Comparison of ENCODE assay signal across 30 mouse cellular contexts in the genomic region with DNA sequence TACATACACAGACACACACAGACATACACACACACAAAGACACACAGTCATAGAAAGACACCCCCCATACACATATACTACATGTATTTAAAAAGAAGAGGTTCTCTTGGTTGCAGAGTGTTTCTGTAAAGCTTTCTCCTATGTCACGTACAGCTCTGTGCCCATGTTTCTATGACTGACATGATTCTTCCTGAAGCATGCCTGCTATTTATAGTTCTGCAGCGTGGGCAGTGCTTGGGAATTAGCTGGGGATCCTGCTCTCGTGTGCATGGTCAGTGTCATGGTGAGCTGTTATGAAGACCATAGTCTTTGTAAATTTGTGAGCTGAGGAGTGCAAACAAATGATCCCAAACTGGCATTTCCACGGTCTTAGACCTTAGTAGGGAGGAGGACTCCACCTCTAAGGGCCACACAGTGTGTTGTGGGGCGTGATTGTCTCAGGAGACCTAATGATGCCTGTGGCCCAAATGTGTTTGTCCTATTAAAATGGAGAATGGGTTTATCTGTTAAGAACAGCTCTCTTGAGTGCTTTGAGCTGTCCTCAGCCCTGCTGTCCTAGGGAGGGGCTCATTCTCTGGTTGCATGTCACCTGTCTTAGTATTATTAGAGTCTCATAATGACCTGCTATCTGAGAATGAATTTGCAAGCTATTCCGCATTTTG. TPM values are rescaled to one million over a fixed set of nuclear protein-coding genes. Genes with fewer than 3 reads are reported as not detected.
DNase-seq lines count a peak whose midpoint lies in the region; ATAC-seq lines count a peak whose summit lies in the region.
"Had no signal": no experiment of that assay in that cellular context is flagged by ENCODE, and none has a peak within 500 bp of the region (broad histone marks: within the 10 kb centered on the region; RNA-seq: fewer than 3 reads in every experiment).

No protein-coding gene starts in this region.

- no peak overlapping the region; the same call in 1 of the 2 replicates for H3K9ac ChIP-seq in heart, embryonic 13.5 days
- no peak overlapping the region for H3K9ac ChIP-seq in liver, embryonic 11.5 days (ENCODE audit: low read depth, low read length)
- H3K9ac ChIP-seq: hindbrain, embryonic 13.5 days; limb, embryonic 15.5 days; midbrain, embryonic 13.5 days had no signal

- 45% methylated on average over 6 of the region's 6 CpGs for WGBS in heart, embryonic 13.5 days
- WGBS in liver, embryonic 11.5 days: 72% methylated on average over 6 of the region's 6 CpGs

- H3K4me3 ChIP-seq in heart, embryonic 13.5 days: no peak overlapping the region
- no peak overlapping the region for H3K4me3 ChIP-seq in liver, embryonic 11.5 days (ENCODE audit: low read depth, low read length)
- H3K4me3 ChIP-seq: erythroblast, embryonic 14.5 days; hindbrain, embryonic 13.5 days; limb, embryonic 10.5 days; limb, embryonic 15.5 days; midbrain, embryonic 13.5 days had no signal

- peaks cover 59% of the 10 kb centered on the region for H3K4me1 ChIP-seq in heart, embryonic 13.5 days
- H3K4me1 ChIP-seq in liver, embryonic 11.5 days (replicated peaks; ENCODE audit: control insufficient read depth, insufficient read depth, low read length): no peaks in the 10 kb centered on the region; the same call in 1 of the 2 replicates

- H3K4me2 ChIP-seq in heart, embryonic 13.5 days: peak overlapping the region; percentile 40
- H3K4me2 ChIP-seq in liver, embryonic 11.5 days: no peak overlapping the region
- H3K4me2 ChIP-seq: hindbrain, embryonic 13.5 days; limb, embryonic 15.5 days; midbrain, embryonic 13.5 days had no signal

- intact Hi-C loops in gastrocnemius, postnatal 36 days (cut with DNase I): no loop called here
- intact Hi-C loops in heart, postnatal 25 days (cut with DNase I): no loop called here

- peaks cover 27% of the 10 kb centered on the region for H3K36me3 ChIP-seq in heart, embryonic 13.5 days
- H3K36me3 ChIP-seq in liver, embryonic 11.5 days (ENCODE audit: control insufficient read depth, insufficient read depth, low read length): no peaks in the 10 kb centered on the region; the same call in 1 of the 2 replicates
- H3K36me3 ChIP-seq: hindbrain, embryonic 13.5 days; limb, embryonic 10.5 days; midbrain, embryonic 13.5 days had no signal

- H3K27me3 ChIP-seq in heart, embryonic 13.5 days (replicated peaks): no peaks in the 10 kb centered on the region
- H3K27me3 ChIP-seq in liver, embryonic 11.5 days (replicated peaks; ENCODE audit: control insufficient read depth, insufficient read depth, low read length): no peaks in the 10 kb centered on the region
- H3K27me3 ChIP-seq: hindbrain, embryonic 13.5 days; limb, embryonic 15.5 days; midbrain, embryonic 13.5 days had no signal

- H3K27ac ChIP-seq in heart, embryonic 13.5 days (replicated peaks): peak overlapping the region; percentile 69
- H3K27ac ChIP-seq in liver, embryonic 11.5 days (ENCODE audit: low read depth, low read length): no peak overlapping the region
- H3K27ac ChIP-seq: hindbrain, embryonic 13.5 days; kidney, postnatal 0 days; limb, embryonic 10.5 days; limb, embryonic 15.5 days; macrophage; midbrain, embryonic 13.5 days had no signal

- no peak for ATAC-seq in heart, embryonic 13.5 days (ENCODE audit: extremely low read depth, insufficient number of reproducible peaks, low FRiP score, low TSS enrichment)
- ATAC-seq in liver, embryonic 11.5 days (replicated peaks; ENCODE audit: low FRiP score): peak; percentile 57
- ATAC-seq: activated CD4-positive, CD25-positive, alpha-beta regulatory T cell, adult 4 months; forebrain, embryonic 16.5 days; intestine, embryonic 16.5 days; lung, postnatal 0 days; midbrain, embryonic 13.5 days had no signal

- H3K9me3 ChIP-seq in heart, embryonic 13.5 days: no peaks in the 10 kb centered on the region
- no peaks in the 10 kb centered on the region for H3K9me3 ChIP-seq in liver, embryonic 11.5 days (ENCODE audit: control insufficient read depth, low read length)
- H3K9me3 ChIP-seq: hindbrain, embryonic 13.5 days; limb, embryonic 10.5 days; limb, embryonic 15.5 days; midbrain, embryonic 13.5 days had no signal

- DNase-seq in gastrocnemius, adult 18-20 months (ENCODE audit: low spot score): peak; percentile 34
- no peak for DNase-seq in gastrocnemius, postnatal 36 days
- no peak for DNase-seq in heart, postnatal 25 days (ENCODE audit: low spot score)
- DNase-seq in liver, embryonic 11.5 days (ENCODE audit: low spot score): no peak
- no peak for DNase-seq in liver
- no peak for DNase-seq in layer of hippocampus, adult 9-10 months (ENCODE audit: low spot score)
- DNase-seq: adrenal gland, adult 2 months; adrenal gland, postnatal 36 days; cerebellum, adult 2 months; cerebellum, postnatal 14 days; gastrocnemius, postnatal 14 days; heart, adult 18-20 months; kidney, adult 8-10 months; kidney, postnatal 4 days; lung, adult 18-20 months; right cerebral cortex, postnatal 25 days; spleen, adult 18-20 months; thymus, postnatal 14 days had no signal

RNA-seq across cellular contexts. Expression of a gene that starts 49.2 kb away (rescaled TPM):
- 100 to 1,000 TPM; 137 to 171 TPM for total RNA-seq in gastrocnemius, adult 18-20 months (2021)
- total RNA-seq in gastrocnemius, postnatal 36 days (2021): 100 to 1,000 TPM; 103 to 112 TPM
- 25.8 and 27.3 TPM in 2 replicates for polyA plus RNA-seq in heart, embryonic 13.5 days (2015; fragmentation: Nextera tagmentation; extraction: Ambion mirVana)
- total RNA-seq in heart, postnatal 25 days (2021): 10 to 100 TPM; 44.6 to 50.0 TPM
- 10.0 and 10.3 TPM in 2 replicates for polyA plus RNA-seq in liver, embryonic 11.5 days (2014; fragmentation: Nextera tagmentation; extraction: Ambion mirVana)
- polyA plus RNA-seq: activated CD4-positive, CD25-positive, alpha-beta regulatory T cell, adult 4 months; erythroblast, embryonic 14.5 days had no signal
